Mouse (Mus musculus) frontal cortex, adult (tissue): ENCODE data around the gene Bysl.
"Not testable (repeated sequence)": the region's sequence is repeated elsewhere in the genome, so short reads cannot be mapped to it uniquely, and the experiment has no call there.

Source experiments
- ATAC-seq: cut with Nextera tagmentation; 2 replicates; pipeline ENCODE4 v1.9.2; 2017; ENCODE audit warnings: mild to moderate bottlenecking, moderate library complexity, mixed read lengths; ENCODE audit not compliant: low TSS enrichment

The Bysl gene

GRCm38 (mm10) chr17:47618556-47619311 is 7.4 kb upstream of the Bysl start:
- ATAC-seq, result no peak

GRCm38 (mm10) chr17:47617605-47618307 is 6.5 kb upstream of the Bysl start:
- no peak for ATAC-seq

DNA sequence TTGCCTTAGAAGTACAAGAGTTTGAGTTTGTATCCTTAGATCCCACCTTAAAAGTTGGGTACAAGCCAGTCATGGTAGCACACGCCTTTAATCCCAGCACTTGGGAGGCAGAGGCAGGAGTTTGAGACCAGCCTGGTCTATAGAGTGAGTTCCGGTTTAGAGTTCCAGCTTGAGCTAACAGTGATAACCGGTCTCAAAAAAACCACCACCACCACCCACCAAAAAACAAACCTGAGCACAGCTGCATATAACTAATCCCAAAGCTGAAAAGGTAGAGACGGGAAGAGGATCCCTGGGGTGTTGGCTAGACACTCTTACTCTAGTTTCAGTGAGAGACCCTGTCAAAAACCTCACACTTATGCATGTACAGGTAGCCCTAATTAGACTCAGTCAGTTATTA is 5.4 kb upstream of the Bysl start:
- ATAC-seq, result no peak

DNA sequence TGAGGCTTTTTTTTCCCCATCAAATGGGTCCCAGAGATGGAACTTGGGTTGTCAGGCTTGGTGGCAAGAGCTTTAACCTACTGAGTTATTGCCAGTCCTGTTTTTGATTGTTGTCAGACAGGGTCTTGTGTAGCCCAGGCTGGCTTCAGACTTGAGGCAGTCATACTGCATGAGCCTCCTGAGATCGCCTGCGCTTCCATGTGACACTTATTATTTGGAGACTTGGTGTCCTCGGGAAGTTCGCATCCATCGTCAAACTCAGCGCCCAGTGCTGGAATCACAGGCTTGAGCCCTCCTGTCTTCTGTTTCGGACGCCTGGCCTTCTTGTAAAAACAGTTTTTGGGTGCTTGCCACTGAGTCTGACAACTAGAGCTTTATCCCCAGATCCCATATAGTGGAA is 4.8 kb upstream of the Bysl start:
- no peak for ATAC-seq

DNA sequence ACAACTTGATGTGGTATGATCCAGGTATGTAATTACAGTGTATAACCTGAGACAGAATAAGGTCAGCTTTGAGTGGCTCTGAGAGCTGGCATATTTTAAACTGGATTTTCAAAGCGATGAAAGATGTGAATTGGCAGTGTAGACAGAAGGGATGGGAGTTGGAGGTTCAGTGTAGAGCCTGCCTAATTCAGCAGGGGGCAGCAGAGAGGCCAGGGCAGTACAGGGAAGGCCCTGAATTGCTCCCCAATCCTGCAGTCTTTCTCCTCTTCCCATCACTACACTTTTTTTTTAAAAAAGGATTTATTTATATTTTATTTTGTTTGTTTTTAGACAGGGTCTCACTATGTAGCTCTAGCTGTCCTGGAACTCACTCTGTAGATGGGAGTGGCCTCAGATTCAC is 2.7 kb upstream of the Bysl start:
- ATAC-seq, result no peak

- ATAC-seq, result no peak
Observed at GRCm38 (mm10) chr17:47611661-47611982, 330 bp upstream of the Bysl start.

DNA sequence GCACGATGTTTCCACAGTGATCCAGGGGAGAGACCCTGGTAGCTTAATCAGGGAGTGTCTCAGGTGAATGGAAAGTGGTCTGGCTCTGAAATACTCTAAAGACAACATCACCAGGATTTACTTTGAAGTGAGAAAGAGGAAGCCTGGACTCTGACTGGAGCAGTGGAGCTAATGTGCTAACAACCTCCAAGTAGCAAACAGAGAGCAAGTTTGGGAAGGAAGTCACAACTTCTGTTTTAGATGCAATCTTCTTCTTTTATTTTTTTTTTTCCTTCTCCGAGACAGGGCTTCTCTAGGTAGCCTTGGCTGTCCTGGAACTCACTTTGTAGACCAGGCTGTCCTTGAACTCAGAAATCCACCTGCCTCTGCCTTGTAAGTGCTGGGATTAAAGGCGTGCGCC is 2.1 kb downstream of the Bysl start:
- no peak for ATAC-seq

- ATAC-seq, result no peak
Observed at GRCm38 (mm10) chr17:47606220-47606619, 5.1 kb downstream of the Bysl start.

DNA sequence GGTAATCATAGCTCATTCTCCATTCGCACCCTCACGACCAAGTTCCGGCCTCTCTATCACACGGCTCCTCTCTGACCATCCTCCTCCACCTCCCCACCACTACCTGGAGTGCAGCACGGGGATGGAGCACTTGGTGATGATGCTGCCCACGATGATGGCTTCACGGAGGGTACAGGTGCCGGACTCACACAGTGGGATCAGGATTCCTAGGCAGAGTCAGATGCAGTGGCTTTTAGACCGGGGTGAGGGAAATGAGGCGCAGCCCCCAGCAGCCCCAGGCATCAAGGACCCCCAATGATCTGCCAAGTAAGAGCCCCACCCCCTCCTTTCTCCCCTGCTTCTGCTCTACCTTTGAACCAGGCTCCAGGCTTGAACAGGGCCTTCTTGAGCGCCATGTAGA is 9.0 kb downstream of the Bysl start:
- ATAC-seq, result no peak

DNA sequence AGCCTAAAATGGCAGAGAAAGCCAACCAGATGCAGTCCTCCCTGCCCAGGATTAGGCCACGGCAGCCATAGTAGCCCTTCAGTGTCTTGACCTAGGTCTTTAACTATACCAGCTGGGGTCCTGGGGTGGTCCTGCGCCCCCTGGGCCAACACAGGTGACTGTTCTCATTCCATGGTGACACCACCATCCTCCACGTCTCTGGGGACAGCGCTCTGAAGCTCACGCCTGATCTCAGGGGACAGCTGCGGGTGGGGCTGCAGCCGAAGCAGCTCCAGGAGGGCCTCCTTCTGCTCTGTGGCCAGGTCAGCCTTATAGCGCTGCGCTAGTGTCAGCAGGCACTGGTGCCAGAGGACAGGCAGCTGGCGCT is 9.9 kb downstream of the Bysl start:
- ATAC-seq, result no peak

DNA sequence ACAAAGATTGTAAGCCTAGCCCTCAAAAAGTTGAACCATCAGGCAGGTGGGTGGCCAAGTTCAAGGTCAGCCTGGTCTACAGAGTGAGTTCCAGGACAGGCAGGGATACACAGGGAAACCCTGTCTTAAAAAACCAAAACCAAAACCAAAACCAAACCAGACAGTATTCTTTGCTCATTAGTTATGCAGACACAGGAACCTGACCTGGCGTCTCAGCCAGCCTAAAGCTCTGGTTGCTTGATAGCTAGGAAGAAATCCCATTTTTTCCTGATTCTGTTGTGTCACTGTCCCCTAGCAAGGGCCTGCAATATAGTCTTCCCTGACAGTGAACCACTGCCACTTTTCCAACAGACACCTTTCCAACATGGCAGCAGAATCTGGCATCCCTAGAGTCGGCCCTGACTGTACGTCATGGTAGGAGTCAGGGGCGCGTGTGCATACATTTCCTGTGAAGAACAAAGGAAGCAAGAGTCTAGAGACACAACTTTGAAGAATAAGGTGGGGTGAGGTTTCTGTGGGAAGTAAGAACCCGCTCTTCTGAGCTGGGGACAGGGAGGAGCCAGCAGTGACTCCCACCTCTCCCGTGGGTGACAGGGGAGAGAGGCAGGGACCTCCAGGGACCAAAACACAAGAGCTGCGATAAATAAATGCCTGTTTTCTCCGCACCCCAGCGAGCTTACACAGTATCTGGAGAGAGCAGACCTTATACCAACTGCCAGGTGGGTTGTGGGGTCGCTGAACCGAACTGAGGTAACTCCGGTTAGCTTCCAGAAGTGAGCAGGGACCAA is 10.5 kb downstream of the Bysl start:
- ATAC-seq, result no peak

- no peak for ATAC-seq
Observed at GRCm38 (mm10) chr17:47599511-47600297, 11.6 kb downstream of the Bysl start.

DNA sequence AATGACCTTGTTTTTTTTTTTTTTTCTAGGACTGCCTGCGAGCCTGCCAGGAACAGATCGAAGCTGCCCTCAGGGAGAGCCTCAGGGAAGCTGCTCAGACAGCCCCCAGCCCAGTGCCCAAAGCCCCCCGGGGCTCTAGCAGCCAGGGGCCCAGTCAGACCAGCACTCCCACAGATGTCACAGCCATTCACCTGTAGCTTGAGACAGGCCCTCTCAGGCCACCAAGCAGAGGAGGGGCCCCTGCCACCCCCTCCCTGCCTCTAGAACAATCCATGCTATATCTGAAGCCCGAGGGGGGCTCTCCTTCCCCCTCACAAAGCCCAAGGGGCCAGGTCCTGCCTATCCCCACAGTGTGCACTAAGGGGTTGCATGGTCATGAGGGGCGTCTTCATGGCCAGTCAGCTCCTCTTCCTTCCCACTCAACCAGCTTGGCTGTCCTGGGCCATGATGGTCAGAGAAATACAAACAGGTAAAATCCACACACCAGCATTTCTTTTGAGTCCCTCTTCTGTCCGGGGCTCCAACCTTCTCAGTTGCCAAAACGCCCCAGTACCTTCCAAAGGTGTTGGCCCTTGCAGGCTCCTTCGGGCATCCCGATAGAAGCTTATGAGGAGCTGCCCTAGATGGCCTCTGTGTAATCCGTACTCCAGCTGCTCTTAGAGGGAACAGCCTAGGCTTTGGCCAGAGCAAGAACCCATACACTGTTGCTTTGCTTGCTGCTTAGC is 12.6 kb downstream of the Bysl start:
- ATAC-seq, result not testable (repeated sequence)

DNA sequence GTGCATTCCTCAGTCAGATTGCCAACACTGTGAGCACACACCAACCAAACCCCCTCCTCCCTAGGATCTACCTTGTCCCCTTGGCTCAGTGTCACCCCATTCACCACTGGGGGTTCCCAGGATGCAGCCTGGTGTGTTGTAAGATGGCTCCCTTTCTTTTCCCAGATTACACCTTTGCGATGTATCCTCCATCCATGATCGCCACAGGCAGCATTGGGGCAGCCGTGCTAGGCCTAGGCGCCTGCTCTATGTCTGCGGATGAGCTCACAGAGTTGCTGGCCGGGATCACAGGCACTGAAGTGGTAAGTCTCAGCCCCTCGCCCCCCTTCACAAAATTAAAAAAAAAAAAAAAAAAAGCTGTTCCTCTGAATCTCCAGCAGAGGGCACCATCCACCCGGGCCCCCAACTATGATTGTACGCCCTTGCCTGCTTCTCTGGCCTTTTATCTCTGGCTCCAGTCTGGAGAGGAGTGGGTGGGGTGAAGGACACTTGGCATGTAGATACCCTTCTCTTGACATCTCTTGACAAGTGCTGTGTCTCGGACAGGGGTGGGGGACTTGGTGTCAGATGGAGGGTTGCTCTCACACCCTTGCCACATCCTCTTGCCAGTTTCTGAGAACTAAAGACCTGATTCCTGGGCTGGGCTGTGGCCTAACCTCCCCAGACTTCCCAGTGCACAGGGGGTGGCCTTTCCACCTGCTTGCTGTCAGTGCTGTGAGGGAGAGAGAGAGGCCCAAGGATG is 13.3 kb downstream of the Bysl start:
- ATAC-seq, result no peak

DNA sequence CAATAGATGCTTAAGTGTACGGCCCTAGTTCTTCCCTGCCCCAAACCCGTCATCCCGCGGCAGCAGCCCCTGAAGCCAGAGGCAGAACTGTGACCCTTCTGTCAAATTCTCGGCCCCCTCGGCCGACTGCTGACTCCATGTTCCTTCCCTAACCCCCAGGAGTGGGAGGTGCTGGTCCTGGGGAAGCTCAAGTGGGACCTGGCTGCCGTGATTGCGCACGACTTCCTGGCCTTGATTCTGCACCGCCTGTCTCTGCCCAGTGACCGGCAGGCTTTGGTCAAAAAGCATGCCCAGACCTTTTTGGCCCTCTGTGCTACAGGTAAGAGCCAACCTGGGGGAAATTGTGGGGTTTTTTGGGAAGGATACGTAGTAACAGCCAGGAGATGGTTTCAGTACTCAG is 14.0 kb downstream of the Bysl start:
- no peak for ATAC-seq

- ATAC-seq, result no peak
Observed at GRCm38 (mm10) chr17:47596839-47597164, 14.5 kb downstream of the Bysl start.

DNA sequence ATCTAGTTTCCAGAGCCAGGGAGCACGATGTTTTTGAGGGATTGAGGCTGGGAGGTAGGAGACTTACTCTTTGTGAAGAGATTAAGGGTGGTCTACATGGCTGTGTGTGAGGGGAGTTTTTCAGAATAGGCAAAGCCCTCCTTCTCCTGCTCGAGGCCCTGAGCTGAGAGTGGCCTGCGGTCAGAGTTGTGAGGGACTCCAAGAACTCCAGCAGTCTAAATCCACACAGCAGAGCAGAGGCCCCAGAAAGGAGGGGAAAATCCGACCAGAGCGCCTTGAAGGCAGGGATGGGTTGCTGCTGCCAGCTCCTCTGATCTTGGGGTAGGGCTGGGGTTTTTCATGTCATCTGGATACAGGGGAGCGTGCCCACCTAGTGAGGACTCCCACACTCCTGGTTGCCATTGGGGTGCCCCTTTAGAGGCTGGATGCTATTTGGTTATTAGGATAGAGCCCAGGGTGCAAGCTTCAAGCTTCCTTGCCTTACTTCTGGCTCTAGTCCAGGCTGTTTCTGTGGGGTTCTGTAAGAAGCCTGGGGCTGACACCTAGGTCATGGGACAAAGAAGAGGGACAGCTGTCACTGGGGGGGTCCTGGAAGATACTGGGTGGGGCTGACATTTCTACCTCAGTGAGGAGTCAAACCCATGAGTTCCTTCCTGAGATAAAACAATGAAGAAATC is 15.0 kb downstream of the Bysl start:
- no peak for ATAC-seq

- no peak for ATAC-seq
Observed at GRCm38 (mm10) chr17:47595248-47596161, 15.8 kb downstream of the Bysl start.

DNA sequence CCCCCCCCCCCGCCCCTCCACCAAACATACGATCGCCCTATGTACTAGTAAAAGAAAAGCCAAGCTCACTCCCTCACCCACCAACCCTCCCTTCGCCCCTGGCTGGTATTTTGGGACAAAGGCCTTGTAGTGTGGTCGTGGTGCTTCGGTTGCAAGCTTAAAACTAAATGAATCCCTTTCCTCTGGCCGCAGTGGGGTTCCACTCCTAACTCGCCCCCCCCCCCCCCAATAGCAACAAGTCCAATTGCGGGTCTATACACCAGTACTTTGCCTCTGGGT is 16.4 kb downstream of the Bysl start:
- ATAC-seq, result no peak
